Mouse (Mus musculus): ENCODE data around the gene Chchd3. TPM values are rescaled to one million over a fixed set of nuclear protein-coding genes. Genes with fewer than 3 reads are reported as not detected.

The Chchd3 gene
- polyA plus RNA-seq, 1 experiment from 2014 or later: 103 TPM

GRCm38 (mm10) chr6:33059276-33059675 lies 784 bp downstream of the Chchd3 start:
- H3K4me2 ChIP-seq: peak overlapping the region; percentile 80
- H3K27me3 ChIP-seq (ENCODE audit: insufficient read depth, low read length): no peaks in the 10 kb centered on the region
- H3K27ac ChIP-seq (ENCODE audit: low read depth): no peak overlapping the region
- TF ChIP-seq CTCF (IDR thresholded peaks at IDR 0.05; ENCODE audit: low read depth): no peak
- ATAC-seq (ENCODE audit: insufficient read depth) (no peak), DNase-seq (no peak)
- H3K36me3 ChIP-seq (ENCODE audit: insufficient read depth): peaks cover 12% of the 10 kb centered on the region; the same call in 1 of the 2 replicates
- no peaks in the 10 kb centered on the region for H3K4me1 ChIP-seq (ENCODE audit: insufficient read depth)
- 31% methylated on average over 7 of the region's 7 CpGs for WGBS
- peak overlapping the region; percentile 69 for H3K9ac ChIP-seq
- peak overlapping the region; percentile 88 for H3K4me3 ChIP-seq (ENCODE audit: low read depth, low read length)
- H3K9me3 ChIP-seq (ENCODE audit: low read depth, low read length): no peaks in the 10 kb centered on the region

GRCm38 (mm10) chr6:33056392-33056791 lies 3.7 kb downstream of the Chchd3 start:
- Histone ChIP-seq H3K36me3 (ENCODE audit: insufficient read depth) (peaks cover 15% of the 10 kb centered on the region; the same call in 1 of the 2 replicates), H3K4me2 (no peak overlapping the region), H3K27ac (ENCODE audit: low read depth) (no peak overlapping the region), H3K9ac (no peak overlapping the region), H3K4me3 (ENCODE audit: low read depth, low read length) (no peak overlapping the region), H3K4me1 (ENCODE audit: insufficient read depth) (no peaks in the 10 kb centered on the region), H3K9me3 (ENCODE audit: low read depth, low read length) (no peaks in the 10 kb centered on the region), H3K27me3 (ENCODE audit: insufficient read depth, low read length) (no peaks in the 10 kb centered on the region)
- 68% methylated on average over 4 of the region's 4 CpGs for WGBS
- DNase-seq: no peak
- no peak for ATAC-seq (ENCODE audit: insufficient read depth)
- no peak for TF ChIP-seq CTCF (IDR thresholded peaks at IDR 0.05; ENCODE audit: low read depth)

GRCm38 (mm10) chr6:33055663-33056062 lies 4.4 kb downstream of the Chchd3 start:
- TF ChIP-seq CTCF (IDR thresholded peaks at IDR 0.05; ENCODE audit: low read depth): no peak
- H3K27me3 ChIP-seq (ENCODE audit: insufficient read depth, low read length): no peaks in the 10 kb centered on the region
- DNase-seq (no peak), ATAC-seq (ENCODE audit: insufficient read depth) (no peak)
- WGBS: 72% methylated on average over 4 of the region's 4 CpGs
- no peak overlapping the region for H3K4me2 ChIP-seq
- no peaks in the 10 kb centered on the region for H3K9me3 ChIP-seq (ENCODE audit: low read depth, low read length)
- no peak overlapping the region for H3K4me3 ChIP-seq (ENCODE audit: low read depth, low read length)
- H3K9ac ChIP-seq: no peak overlapping the region
- H3K36me3 ChIP-seq (ENCODE audit: insufficient read depth): peaks cover 15% of the 10 kb centered on the region; the same call in 1 of the 2 replicates
- no peak overlapping the region for H3K27ac ChIP-seq (ENCODE audit: low read depth)
- no peaks in the 10 kb centered on the region for H3K4me1 ChIP-seq (ENCODE audit: insufficient read depth)

GRCm38 (mm10) chr6:33054946-33055345 lies 5.1 kb downstream of the Chchd3 start:
- no peak overlapping the region for H3K4me3 ChIP-seq (ENCODE audit: low read depth, low read length)
- no peak for TF ChIP-seq CTCF (IDR thresholded peaks at IDR 0.05; ENCODE audit: low read depth)
- no peak for ATAC-seq (ENCODE audit: insufficient read depth)
- no peaks in the 10 kb centered on the region for H3K27me3 ChIP-seq (ENCODE audit: insufficient read depth, low read length)
- no peak overlapping the region for H3K4me2 ChIP-seq
- peaks cover 15% of the 10 kb centered on the region; the same call in 1 of the 2 replicates for H3K36me3 ChIP-seq (ENCODE audit: insufficient read depth)
- H3K27ac ChIP-seq (ENCODE audit: low read depth): no peak overlapping the region
- WGBS: 82% methylated on average over 4 of the region's 4 CpGs
- no peak overlapping the region for H3K9ac ChIP-seq
- H3K9me3 ChIP-seq (ENCODE audit: low read depth, low read length): no peaks in the 10 kb centered on the region
- H3K4me1 ChIP-seq (ENCODE audit: insufficient read depth): no peaks in the 10 kb centered on the region
- DNase-seq: no peak

DNA sequence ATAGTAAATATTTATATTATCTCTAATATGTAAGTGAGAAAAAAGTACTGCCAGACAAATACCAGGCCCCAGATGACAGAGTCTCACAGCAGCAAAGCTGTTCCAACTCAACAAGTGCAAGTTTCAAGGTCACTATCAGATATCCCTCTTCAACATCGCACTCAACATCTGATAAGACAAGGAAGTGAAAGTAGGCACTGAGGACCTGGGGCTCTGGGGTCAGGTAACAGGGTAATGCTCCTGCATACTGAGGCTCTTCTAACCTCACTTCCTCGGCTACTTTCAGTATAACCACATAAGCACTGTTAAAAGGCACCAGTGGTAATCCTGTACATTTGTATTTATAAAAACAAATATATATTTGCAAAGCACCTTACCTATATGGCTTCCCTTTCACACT lies 8.4 kb downstream of the Chchd3 start:
- WGBS: 5% methylated on average over 2 of the region's 2 CpGs
- H3K27ac ChIP-seq (ENCODE audit: low read depth): no peak overlapping the region
- TF ChIP-seq CTCF (IDR thresholded peaks at IDR 0.05; ENCODE audit: low read depth): no peak

GRCm38 (mm10) chr6:33049705-33050420 lies 10.2 kb downstream of the Chchd3 start:
- H3K9me3 ChIP-seq (ENCODE audit: low read depth, low read length): no peaks in the 10 kb centered on the region
- H3K9ac ChIP-seq: no peak overlapping the region
- H3K27ac ChIP-seq (ENCODE audit: low read depth): no peak overlapping the region
- H3K4me2 ChIP-seq: no peak overlapping the region
- DNase-seq: no peak
- TF ChIP-seq CTCF (IDR thresholded peaks at IDR 0.05; ENCODE audit: low read depth): no peak
- no peaks in the 10 kb centered on the region for H3K27me3 ChIP-seq (ENCODE audit: insufficient read depth, low read length)
- 85% methylated on average over 6 of the region's 6 CpGs for WGBS
- no peak overlapping the region for H3K4me3 ChIP-seq (ENCODE audit: low read depth, low read length)
- ATAC-seq (ENCODE audit: insufficient read depth): no peak
- no peaks in the 10 kb centered on the region for H3K4me1 ChIP-seq (ENCODE audit: insufficient read depth)
- peaks cover 20% of the 10 kb centered on the region; the same call in 1 of the 2 replicates for H3K36me3 ChIP-seq (ENCODE audit: insufficient read depth)

More for the DNA sequence above, 8.4 kb downstream of the Chchd3 start:
- Histone ChIP-seq H3K4me2 (no peak overlapping the region), H3K9ac (no peak overlapping the region), H3K9me3 (ENCODE audit: low read depth, low read length) (no peaks in the 10 kb centered on the region), H3K4me1 (ENCODE audit: insufficient read depth) (no peaks in the 10 kb centered on the region), H3K4me3 (ENCODE audit: low read depth, low read length) (no peak overlapping the region), H3K36me3 (ENCODE audit: insufficient read depth) (peaks cover 26% of the 10 kb centered on the region; the same call in 1 of the 2 replicates), H3K27me3 (ENCODE audit: insufficient read depth, low read length) (no peaks in the 10 kb centered on the region)
- peak; percentile 21 for DNase-seq
- ATAC-seq (ENCODE audit: insufficient read depth): no peak

DNA sequence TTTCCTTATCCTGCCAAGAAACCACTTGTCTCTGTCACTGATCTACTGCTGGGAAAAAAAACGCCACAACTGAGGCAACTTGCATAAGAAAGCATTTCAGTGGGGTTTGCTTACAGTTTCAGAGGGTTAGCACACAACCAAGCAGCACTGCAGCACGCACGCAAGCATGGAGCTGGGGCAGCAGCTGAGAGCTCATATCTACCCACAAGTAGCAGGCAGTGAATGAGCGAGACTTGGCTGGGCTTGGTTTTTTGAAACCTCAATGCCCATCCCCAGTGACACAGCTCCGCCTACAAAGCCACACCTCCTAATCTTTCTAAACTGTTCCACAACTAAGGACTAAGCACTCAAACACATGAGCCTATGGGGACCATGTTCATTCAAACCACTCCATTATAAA lies 16.6 kb downstream of the Chchd3 start:
- Histone ChIP-seq H3K9ac (no peak overlapping the region), H3K27me3 (ENCODE audit: insufficient read depth, low read length) (no peaks in the 10 kb centered on the region), H3K4me2 (no peak overlapping the region), H3K27ac (ENCODE audit: low read depth) (no peak overlapping the region), H3K9me3 (ENCODE audit: low read depth, low read length) (no peaks in the 10 kb centered on the region), H3K4me1 (ENCODE audit: insufficient read depth) (no peaks in the 10 kb centered on the region), H3K4me3 (ENCODE audit: low read depth, low read length) (no peak overlapping the region), H3K36me3 (ENCODE audit: insufficient read depth) (peaks cover 19% of the 10 kb centered on the region; the same call in 1 of the 2 replicates)
- WGBS: 85% methylated on average over 5 of the region's 5 CpGs
- no peak for DNase-seq
- no peak for ATAC-seq (ENCODE audit: insufficient read depth)
- no peak for TF ChIP-seq CTCF (IDR thresholded peaks at IDR 0.05; ENCODE audit: low read depth)
